Mouse (Mus musculus): ENCODE measurements at regions not wholly inside any gene's neighbourhood (a gene's known extent, or its start where the extent isn't known, plus 50 kb on each side); places are given as distances from the start of the nearest gene placed in this dataset.

DNA sequence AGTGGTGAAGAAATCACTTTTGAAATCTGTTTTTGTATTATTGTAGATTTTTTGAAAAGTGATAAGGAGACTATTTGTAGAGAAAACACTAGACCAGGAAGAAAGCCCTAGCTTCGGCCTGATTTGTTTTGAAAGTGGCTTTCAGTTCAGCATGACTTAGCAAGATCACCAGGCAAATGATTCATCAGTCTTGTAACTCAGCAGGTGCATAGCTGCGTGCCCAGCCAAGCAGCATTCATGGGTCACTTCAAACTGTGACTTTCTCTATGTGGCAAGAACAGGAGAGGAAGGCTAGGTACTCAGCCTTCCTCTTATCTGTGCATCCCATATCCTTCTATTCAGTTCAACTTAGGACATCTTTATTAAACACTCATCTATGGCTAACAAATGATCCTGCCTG is 259.5 kb downstream of the Etaa1 start:
- TF ChIP-seq POLR2A (IDR thresholded peaks at IDR 0.05; ENCODE audit: borderline replicate concordance, low read depth, low read length): no peak
- no peak for TF ChIP-seq CTCF (IDR thresholded peaks at IDR 0.05; ENCODE audit: low read depth, low read length)

All from bone marrow macrophage, adult 2 months (primary cell).